Mouse (Mus musculus): ENCODE results near the gene Usp40.

Usp40 gene

DNA sequence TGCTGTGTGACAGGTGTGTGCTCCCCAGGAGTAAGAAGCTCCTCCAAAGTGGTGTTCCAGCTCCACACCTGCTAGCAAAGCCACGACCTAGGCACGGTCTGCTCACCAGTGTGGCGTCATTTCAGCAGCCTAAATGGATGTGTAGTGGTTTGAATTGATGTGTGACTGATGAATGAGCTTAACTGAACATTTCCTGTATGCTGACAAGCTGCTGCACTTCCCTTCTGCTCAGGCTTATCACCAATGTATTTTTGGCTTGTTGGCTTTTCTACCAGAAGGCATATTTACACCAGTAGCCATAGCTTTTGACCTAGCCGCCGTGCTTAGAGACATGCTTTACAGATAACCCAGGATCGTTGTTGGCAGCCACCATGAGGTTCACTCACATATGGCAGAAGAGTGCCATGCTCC, 60.7 kb downstream of the Usp40 start:
- DNase-seq (ENCODE audit: low spot score in 2 of 2), result no peak

GRCm38 (mm10) chr1:87941765-87942164, 66.6 kb downstream of the Usp40 start:
- no peak for DNase-seq (ENCODE audit: low spot score in 2 of 2)

- DNase-seq (ENCODE audit: low spot score in 2 of 2), result no peak
Observed at GRCm38 (mm10) chr1:87936516-87936915, 71.8 kb downstream of the Usp40 start.

DNA sequence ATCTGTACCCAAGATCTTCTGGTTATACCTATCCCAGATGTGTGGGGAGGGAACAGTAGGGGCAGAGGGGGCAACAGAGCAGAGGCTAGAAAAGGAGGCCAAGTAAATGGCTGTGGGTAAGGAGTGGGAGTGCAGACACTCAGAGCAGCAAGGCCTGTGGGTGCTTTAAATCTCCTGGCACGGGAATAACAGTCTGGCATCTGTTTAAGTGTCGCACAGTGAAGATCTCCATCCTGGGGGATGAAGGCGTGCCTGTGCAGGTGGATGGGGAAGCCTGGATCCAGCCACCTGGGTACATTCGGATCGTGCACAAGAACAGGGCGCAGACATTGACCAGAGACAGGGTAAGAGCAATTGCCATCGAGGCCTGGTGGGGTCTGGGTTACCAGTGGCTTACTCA, 72.3 kb downstream of the Usp40 start:
- DNase-seq (ENCODE audit: low spot score in 2 of 2), result no peak

GRCm38 (mm10) chr1:87935546-87935945, 72.8 kb downstream of the Usp40 start:
- DNase-seq (ENCODE audit: low spot score in 2 of 2), result no peak

GRCm38 (mm10) chr1:87935095-87935494, 73.3 kb downstream of the Usp40 start:
- DNase-seq (ENCODE audit: low spot score in 2 of 2), result peak in 1 of 2 experiments; percentile 28

DNA sequence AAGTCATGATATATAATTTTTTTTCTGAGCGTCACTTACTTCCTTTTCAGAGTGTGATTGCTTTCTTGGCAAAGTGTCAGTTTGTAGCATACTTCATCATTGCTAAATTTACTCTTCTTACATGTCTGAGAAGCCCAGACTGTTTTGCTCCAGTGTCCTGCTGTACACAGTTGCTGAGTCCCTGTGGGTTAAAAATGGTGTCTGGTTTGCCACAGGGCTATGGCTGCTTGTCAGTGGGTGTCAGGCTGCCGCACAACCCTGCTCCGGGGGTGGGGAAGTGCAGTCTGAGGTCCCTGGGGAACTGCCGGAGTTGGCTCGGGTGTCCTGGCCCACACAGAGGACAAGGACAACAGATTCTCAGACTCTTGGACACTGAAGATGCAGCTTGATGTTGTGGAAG, 75.3 kb downstream of the Usp40 start:
- no peak for DNase-seq (ENCODE audit: low spot score in 2 of 2)

GRCm38 (mm10) chr1:87929730-87930129, 78.6 kb downstream of the Usp40 start:
- no peak for DNase-seq (ENCODE audit: low spot score in 2 of 2)

- DNase-seq (ENCODE audit: low spot score in 2 of 2), result no peak
Observed at GRCm38 (mm10) chr1:87924888-87925287, 83.5 kb downstream of the Usp40 start.

DNA sequence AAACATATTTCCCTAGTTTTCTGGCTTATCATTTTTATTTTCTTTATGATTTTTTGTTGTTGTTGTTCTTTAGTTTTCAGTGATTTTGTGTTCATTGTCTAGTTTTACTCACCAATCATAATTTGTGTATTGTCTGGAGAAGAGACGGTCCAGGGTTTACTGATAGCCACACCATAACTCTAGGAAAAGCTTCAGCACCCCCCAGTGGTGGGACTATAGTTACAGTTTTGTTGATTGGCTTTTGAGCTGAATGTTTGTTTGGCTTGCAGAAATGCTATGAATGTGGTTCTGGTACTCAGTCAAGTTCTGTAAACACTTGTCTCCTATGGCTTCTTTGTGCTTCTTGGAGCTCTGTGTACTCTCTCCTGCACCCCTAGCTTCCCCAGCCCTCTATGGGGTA, 85.7 kb downstream of the Usp40 start:
- DNase-seq (ENCODE audit: low spot score in 2 of 2), result peak in 1 of 2 experiments; percentile 57

DNA sequence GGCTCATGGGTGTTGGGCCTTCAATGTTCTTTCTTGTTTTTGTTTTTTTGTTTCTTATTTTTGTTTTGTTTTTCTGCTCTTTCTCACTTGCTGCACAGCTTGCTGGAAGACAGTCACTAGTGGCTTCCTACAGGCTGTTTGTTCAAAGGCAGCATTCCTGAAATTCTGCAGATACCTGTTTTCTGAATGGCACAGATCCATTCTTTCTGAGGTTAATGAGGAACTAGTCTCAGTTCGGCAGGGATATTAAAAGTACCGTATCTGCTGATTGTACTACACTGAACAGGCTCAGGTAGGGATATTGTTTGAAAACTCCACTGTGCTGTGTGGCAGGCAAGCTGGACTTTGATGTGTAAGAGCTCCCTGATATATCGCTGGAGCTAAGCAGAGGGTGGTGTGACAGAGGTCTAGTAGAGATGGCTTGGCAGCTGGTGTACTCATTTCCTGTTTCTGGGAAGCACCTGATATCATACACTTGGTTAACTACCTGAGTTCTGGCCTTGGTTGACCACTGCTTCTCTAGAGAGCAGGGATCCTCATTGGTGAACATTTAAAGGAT, 88.2 kb downstream of the Usp40 start:
- no peak for DNase-seq (ENCODE audit: low spot score in 2 of 2)

- no peak for DNase-seq (ENCODE audit: low spot score in 2 of 2)
Observed at GRCm38 (mm10) chr1:87918061-87918460, 90.3 kb downstream of the Usp40 start.

DNA sequence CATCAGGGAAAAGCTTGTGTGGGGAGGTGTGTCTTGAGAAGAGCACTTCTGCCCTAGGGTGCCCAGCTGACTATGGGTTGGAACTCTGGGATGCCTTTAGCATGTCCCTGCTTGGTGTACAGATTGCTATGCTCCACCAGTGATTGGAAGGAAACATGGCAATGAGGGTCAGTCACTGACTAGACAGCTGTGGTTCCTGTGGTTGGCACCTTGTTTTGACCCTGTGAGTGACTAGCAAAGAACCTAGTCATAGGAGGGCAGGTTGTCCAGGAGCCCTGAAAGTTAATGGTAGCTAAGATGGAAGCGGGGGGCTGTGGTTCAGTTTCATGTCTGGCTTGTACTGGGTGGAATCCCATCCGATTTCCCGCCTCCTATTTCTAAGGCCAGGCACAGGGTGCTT, 91.0 kb downstream of the Usp40 start:
- DNase-seq (ENCODE audit: low spot score in 2 of 2), result no peak

DNA sequence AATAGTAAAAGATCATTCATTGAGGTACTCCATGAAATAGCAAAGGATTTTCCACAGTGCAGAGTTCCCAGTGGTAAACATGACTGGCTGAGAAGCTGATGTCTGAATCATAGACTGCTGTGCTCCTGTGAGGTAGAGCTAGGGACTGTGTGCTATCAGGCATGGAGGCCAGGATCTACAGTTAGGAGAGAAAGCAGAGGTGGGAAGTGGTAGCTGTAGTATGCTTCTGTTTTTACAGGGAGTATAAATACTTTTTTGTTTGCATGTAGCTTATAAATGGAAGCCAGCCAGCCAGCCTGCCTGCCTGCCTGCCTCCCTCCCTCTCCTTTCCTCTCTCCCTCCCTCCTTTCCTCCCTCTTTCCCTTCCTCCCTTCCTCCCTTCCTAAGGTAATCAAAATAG, 95.0 kb downstream of the Usp40 start:
- no peak for DNase-seq (ENCODE audit: low spot score in 2 of 2)

DNA sequence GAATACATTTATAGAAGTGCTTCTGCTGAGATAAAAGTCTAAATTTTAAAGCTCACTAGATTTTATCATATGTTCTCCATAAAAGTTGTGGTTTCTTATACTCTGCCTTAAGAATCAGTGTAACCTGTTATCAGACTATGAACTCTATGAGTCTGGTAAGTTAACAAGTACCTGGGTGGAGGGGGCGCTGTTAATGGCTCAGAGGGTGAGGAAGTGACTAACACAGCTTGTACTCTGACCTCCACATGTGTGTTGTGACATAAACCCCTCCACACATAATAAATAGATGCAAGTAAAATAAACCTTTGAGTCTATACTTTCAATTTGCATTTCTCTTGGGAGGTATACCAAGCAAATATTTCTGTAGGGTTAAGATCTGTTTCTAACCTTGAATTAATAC, 97.9 kb downstream of the Usp40 start:
- DNase-seq (ENCODE audit: low spot score in 2 of 2), result no peak

DNA sequence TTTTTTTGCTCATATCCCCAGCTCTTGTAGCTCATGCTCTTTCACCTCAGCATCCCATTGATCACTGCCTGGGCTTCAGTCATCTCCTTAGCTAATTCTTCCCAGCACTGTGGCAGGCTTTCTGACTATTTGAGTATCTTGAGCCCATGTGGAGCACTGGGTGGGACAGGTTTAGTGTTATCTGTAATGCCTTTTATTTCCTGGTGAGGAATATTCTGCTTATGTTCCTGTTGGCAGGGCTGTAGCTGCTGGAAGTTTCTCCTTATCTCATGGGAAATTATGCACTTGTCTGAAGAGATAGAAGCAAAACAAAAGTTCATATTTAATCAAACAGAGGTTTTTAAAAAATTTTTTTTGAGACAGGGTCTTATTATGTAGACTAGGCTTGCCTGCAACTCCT, 98.8 kb downstream of the Usp40 start:
- DNase-seq (ENCODE audit: low spot score in 2 of 2), result no peak

DNA sequence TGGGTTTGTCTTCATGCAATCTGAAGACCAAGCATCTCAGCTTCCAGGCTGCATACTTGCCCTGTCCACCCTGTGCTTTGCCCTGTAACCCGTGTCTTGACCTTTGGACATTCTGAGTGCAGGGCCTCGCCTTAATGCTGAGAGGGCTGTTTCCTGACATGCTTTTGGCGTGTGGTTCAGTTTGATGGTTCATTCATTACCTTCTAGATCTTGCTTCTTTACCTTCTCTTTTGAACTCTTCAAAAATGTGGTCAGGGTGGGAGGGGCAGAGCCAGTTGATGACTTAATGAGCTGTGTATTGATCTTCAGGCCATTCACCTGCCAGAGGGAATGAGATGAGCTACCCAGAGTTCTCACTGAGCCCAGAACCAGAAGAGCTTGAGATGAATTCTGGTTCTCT, 99.6 kb downstream of the Usp40 start:
- no peak for DNase-seq (ENCODE audit: low spot score in 2 of 2)

DNA sequence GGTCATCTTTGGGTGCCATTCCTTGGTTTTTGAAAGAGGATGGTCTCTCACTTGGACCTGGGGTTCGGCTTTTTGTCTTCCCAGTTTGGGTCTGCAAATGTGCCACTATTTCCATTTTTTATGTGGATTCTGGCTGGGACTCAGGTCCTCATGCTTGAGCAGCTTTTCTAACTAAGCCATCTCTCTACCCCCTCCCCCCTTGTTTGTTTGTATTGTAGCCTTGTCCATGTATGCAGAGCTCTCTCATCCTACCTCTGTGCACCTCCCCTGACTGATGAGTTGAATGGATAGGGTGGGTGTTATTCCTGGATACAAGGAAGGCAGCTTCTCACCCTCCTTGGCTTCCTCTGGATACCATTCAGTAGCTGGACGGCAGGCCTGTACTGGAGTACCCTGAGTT, 100.3 kb downstream of the Usp40 start:
- no peak for DNase-seq (ENCODE audit: low spot score in 2 of 2)

DNA sequence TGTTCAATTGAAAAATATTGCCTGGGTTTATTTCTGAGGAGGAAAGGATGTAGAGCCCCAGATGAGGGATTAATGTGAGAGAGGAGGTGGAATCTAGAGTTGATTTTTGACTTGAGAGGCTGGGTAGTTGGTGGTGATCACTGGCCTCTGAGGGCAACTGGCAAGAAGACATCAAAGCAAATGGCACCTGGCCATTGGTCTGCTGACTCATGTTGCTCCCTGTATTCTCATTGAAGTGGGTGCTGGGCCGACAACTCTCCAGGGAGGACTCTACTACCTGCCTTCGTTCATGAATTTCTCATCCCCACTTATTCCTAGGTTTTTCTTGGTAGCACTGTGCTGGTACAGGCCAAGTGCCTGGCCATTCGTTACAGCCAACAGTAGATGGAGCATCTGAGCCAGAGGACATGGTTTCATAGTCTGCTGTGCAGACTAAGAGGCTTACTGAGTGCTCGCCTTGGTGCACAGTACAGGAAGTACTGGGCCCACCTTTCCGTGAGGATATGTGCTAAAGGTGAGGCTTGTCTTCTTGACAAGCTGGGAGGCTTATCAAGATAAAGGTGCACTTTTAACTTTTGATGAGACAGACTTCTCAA, 101.9 kb downstream of the Usp40 start:
- DNase-seq (ENCODE audit: low spot score in 2 of 2), result no peak

- DNase-seq (ENCODE audit: low spot score in 2 of 2), result no peak
Observed at GRCm38 (mm10) chr1:87902186-87902585, 106.2 kb downstream of the Usp40 start.

GRCm38 (mm10) chr1:87900979-87901378, 107.4 kb downstream of the Usp40 start:
- DNase-seq (ENCODE audit: low spot score in 2 of 2), result no peak

GRCm38 (mm10) chr1:87899701-87900100, 108.7 kb downstream of the Usp40 start:
- DNase-seq (ENCODE audit: low spot score in 2 of 2), result no peak

DNA sequence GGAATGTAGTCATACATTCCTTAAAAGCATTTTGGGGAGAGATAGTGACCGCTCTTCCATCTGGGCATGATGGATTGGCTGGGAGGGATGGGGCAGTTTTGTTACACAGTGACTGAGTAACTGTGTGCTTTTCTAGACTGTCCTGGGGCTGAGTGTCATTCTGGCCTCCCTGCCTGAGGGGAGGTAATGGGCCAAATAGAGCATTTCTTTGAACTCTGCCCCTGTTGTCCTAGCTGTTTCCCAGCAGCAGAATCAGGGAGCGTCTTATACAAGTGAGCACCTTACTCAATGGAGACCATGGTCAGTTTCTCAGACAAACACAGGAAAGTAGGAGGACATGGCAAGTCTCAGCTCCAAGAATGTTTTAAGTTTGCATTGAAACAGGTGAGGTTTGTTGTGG, 111.4 kb downstream of the Usp40 start:
- DNase-seq (ENCODE audit: low spot score in 2 of 2), result no peak
